Mouse (Mus musculus): ENCODE results near the gene Plscr4. TPM values are rescaled to one million over a fixed set of nuclear protein-coding genes. Genes with fewer than 3 reads are reported as not detected.

Gene Plscr4
- total and polyA plus RNA-seq, 2 experiments, result 1.6 to 2.1 TPM

GRCm38 (mm10) chr9:92490319-92490718 lies 33.1 kb downstream of the Plscr4 start:
- H3K79me2 ChIP-seq (ENCODE audit: control insufficient read depth, insufficient read depth, low read length), result no peaks in the 10 kb centered on the region
- no peak for TF ChIP-seq CTCF (IDR thresholded peaks at IDR 0.05; ENCODE audit: low read depth, low read length)
- no peak for TF ChIP-seq POLR2A (IDR thresholded peaks at IDR 0.05; ENCODE audit: extremely low read depth, insufficient read depth, low read length)
- H3K4me1 ChIP-seq (ENCODE audit: control insufficient read depth, insufficient read depth, low read length), result no peaks in the 10 kb centered on the region
- H3K9ac ChIP-seq (ENCODE audit: low read depth, low read length), result no peak overlapping the region
- H3K27me3 ChIP-seq (ENCODE audit: control insufficient read depth, insufficient read depth, low read length), result no peaks in the 10 kb centered on the region
- H3K4me3 ChIP-seq (ENCODE audit: insufficient read depth, low read depth, low read length), result no peak overlapping the region
- H3K27ac ChIP-seq (replicated peaks; ENCODE audit: insufficient read depth, low read depth, low read length), result no peak overlapping the region
- no peaks in the 10 kb centered on the region for H3K36me3 ChIP-seq (ENCODE audit: control insufficient read depth, insufficient read depth, low read length)
- no peak for DNase-seq (ENCODE audit: extremely low read depth, low read depth, low spot score)
- WGBS, result 92% methylated on average over 3 of the region's 3 CpGs

DNA sequence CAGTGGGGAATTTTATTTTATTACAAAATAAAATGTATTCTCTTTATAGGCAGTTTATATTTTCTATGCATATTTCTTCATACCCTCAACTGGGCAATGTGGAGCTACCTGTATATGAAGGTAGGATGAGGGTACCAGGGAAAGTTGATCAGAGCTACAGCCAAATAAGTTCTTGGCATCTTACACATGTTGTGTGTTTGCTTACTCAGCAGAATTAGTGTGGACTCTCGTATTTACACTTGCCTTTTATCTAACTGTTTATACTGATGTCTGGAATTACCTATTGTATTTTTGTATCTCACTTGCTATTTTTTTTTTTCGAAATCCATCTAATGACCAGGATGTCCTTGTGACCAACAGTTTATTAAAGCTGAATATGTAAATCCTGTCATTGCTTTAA lies 34.1 kb downstream of the Plscr4 start:
- H3K79me2 ChIP-seq (ENCODE audit: control insufficient read depth, insufficient read depth, low read length), result no peaks in the 10 kb centered on the region
- no peak for DNase-seq (ENCODE audit: extremely low read depth, low read depth, low spot score)
- no peak overlapping the region for H3K4me3 ChIP-seq (ENCODE audit: insufficient read depth, low read depth, low read length)
- no peak overlapping the region for H3K9ac ChIP-seq (ENCODE audit: low read depth, low read length)
- H3K27me3 ChIP-seq (ENCODE audit: control insufficient read depth, insufficient read depth, low read length), result no peaks in the 10 kb centered on the region
- H3K36me3 ChIP-seq (ENCODE audit: control insufficient read depth, insufficient read depth, low read length), result no peaks in the 10 kb centered on the region
- H3K4me1 ChIP-seq (ENCODE audit: control insufficient read depth, insufficient read depth, low read length), result no peaks in the 10 kb centered on the region
- 65% methylated on average over 2 of the region's 2 CpGs for WGBS
- no peak overlapping the region for H3K27ac ChIP-seq (replicated peaks; ENCODE audit: insufficient read depth, low read depth, low read length)
- TF ChIP-seq POLR2A (IDR thresholded peaks at IDR 0.05; ENCODE audit: extremely low read depth, insufficient read depth, low read length) (no peak), CTCF (IDR thresholded peaks at IDR 0.05; ENCODE audit: low read depth, low read length) (no peak)

- no peak overlapping the region for H3K4me3 ChIP-seq (ENCODE audit: insufficient read depth, low read depth, low read length)
- H3K9ac ChIP-seq (ENCODE audit: low read depth, low read length), result no peak overlapping the region
- TF ChIP-seq CTCF (IDR thresholded peaks at IDR 0.05; ENCODE audit: low read depth, low read length) (peak; percentile 85), POLR2A (IDR thresholded peaks at IDR 0.05; ENCODE audit: extremely low read depth, insufficient read depth, low read length) (no peak)
- no peaks in the 10 kb centered on the region; the same call in 1 of the 2 replicates for H3K4me1 ChIP-seq (ENCODE audit: control insufficient read depth, insufficient read depth, low read length)
- no peaks in the 10 kb centered on the region for H3K79me2 ChIP-seq (ENCODE audit: control insufficient read depth, insufficient read depth, low read length)
- 40% methylated on average over 12 of the region's 12 CpGs for WGBS
- H3K27ac ChIP-seq (replicated peaks; ENCODE audit: insufficient read depth, low read depth, low read length), result no peak overlapping the region
- peak; percentile 26 for DNase-seq (ENCODE audit: extremely low read depth, low read depth, low spot score)
- H3K36me3 ChIP-seq (ENCODE audit: control insufficient read depth, insufficient read depth, low read length), result no peaks in the 10 kb centered on the region
- H3K27me3 ChIP-seq (ENCODE audit: control insufficient read depth, insufficient read depth, low read length), result no peaks in the 10 kb centered on the region
Observed at GRCm38 (mm10) chr9:92499710-92500410, 42.7 kb downstream of the Plscr4 start.

DNA sequence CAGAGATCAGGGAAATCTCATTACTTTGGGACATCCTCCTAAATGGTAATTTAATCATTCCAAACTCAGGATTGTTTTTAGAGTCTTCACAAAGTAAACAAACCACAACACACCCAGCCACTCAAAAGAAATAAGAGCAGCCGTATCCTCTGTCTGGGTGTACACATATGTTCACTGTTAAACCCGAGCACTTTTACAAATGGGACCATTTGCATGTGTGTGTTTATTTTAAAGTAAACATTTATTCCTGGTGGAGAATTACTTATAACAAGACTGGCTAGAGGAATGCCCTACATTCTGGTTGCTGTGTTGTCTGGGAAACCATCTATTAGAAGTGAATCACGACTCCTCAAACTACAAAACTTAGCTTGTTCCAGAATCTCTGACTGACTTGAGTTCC lies 47.1 kb downstream of the Plscr4 start:
- Histone ChIP-seq H3K9ac (ENCODE audit: low read depth, low read length) (no peak overlapping the region), H3K4me1 (ENCODE audit: control insufficient read depth, insufficient read depth, low read length) (no peaks in the 10 kb centered on the region; the same call in 1 of the 2 replicates), H3K27me3 (ENCODE audit: control insufficient read depth, insufficient read depth, low read length) (no peaks in the 10 kb centered on the region), H3K27ac (replicated peaks; ENCODE audit: insufficient read depth, low read depth, low read length) (no peak overlapping the region), H3K4me3 (ENCODE audit: insufficient read depth, low read depth, low read length) (no peak overlapping the region), H3K79me2 (ENCODE audit: control insufficient read depth, insufficient read depth, low read length) (no peaks in the 10 kb centered on the region), H3K36me3 (ENCODE audit: control insufficient read depth, insufficient read depth, low read length) (no peaks in the 10 kb centered on the region)
- DNase-seq (ENCODE audit: extremely low read depth, low read depth, low spot score), result no peak
- WGBS, result 67% methylated on average over 3 of the region's 3 CpGs
- no peak for TF ChIP-seq POLR2A (IDR thresholded peaks at IDR 0.05; ENCODE audit: extremely low read depth, insufficient read depth, low read length)
- no peak for TF ChIP-seq CTCF (IDR thresholded peaks at IDR 0.05; ENCODE audit: low read depth, low read length)

GRCm38 (mm10) chr9:92504889-92505288 lies 47.7 kb downstream of the Plscr4 start:
- Histone ChIP-seq H3K79me2 (ENCODE audit: control insufficient read depth, insufficient read depth, low read length) (no peaks in the 10 kb centered on the region), H3K27ac (replicated peaks; ENCODE audit: insufficient read depth, low read depth, low read length) (no peak overlapping the region), H3K4me3 (ENCODE audit: insufficient read depth, low read depth, low read length) (no peak overlapping the region), H3K4me1 (ENCODE audit: control insufficient read depth, insufficient read depth, low read length) (no peaks in the 10 kb centered on the region), H3K36me3 (ENCODE audit: control insufficient read depth, insufficient read depth, low read length) (no peaks in the 10 kb centered on the region), H3K27me3 (ENCODE audit: control insufficient read depth, insufficient read depth, low read length) (no peaks in the 10 kb centered on the region), H3K9ac (ENCODE audit: low read depth, low read length) (no peak overlapping the region)
- DNase-seq (ENCODE audit: extremely low read depth, low read depth, low spot score), result no peak
- WGBS, result 49% methylated on average over 1 of the region's 1 CpGs
- TF ChIP-seq POLR2A (IDR thresholded peaks at IDR 0.05; ENCODE audit: extremely low read depth, insufficient read depth, low read length) (no peak), CTCF (IDR thresholded peaks at IDR 0.05; ENCODE audit: low read depth, low read length) (no peak)

DNA sequence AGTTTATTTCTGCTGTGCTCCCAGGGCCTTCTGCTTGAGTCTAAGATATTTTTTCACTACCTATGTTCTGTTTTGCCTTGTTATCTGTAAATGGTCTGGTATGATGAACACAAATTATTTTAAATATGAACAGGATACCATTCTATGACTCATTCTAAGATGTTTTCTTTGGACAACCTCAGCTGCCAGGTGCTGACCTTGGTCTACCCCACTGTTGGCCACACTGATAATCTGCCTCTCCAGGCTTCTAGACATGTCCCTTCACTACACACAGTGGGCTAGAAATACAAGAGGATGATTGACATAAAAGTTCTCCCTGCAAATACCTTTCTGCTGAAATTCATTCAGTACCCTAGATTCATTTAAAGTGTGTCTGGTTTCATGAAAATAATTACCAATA lies 54.5 kb downstream of the Plscr4 start:
- Histone ChIP-seq H3K36me3 (ENCODE audit: control insufficient read depth, insufficient read depth, low read length) (no peaks in the 10 kb centered on the region), H3K27me3 (ENCODE audit: control insufficient read depth, insufficient read depth, low read length) (no peaks in the 10 kb centered on the region), H3K4me1 (ENCODE audit: control insufficient read depth, insufficient read depth, low read length) (no peaks in the 10 kb centered on the region), H3K79me2 (ENCODE audit: control insufficient read depth, insufficient read depth, low read length) (no peaks in the 10 kb centered on the region), H3K27ac (replicated peaks; ENCODE audit: insufficient read depth, low read depth, low read length) (no peak overlapping the region), H3K9ac (ENCODE audit: low read depth, low read length) (no peak overlapping the region), H3K4me3 (ENCODE audit: insufficient read depth, low read depth, low read length) (no peak overlapping the region)
- DNase-seq (ENCODE audit: extremely low read depth, low read depth, low spot score), result no peak
- no peak for TF ChIP-seq CTCF (IDR thresholded peaks at IDR 0.05; ENCODE audit: low read depth, low read length)
- TF ChIP-seq POLR2A (IDR thresholded peaks at IDR 0.05; ENCODE audit: extremely low read depth, insufficient read depth, low read length), result no peak

Data from liver, adult 2 months (tissue).